Comparison of ENCODE assay signal across 8 mouse cellular contexts in the genomic region with DNA sequence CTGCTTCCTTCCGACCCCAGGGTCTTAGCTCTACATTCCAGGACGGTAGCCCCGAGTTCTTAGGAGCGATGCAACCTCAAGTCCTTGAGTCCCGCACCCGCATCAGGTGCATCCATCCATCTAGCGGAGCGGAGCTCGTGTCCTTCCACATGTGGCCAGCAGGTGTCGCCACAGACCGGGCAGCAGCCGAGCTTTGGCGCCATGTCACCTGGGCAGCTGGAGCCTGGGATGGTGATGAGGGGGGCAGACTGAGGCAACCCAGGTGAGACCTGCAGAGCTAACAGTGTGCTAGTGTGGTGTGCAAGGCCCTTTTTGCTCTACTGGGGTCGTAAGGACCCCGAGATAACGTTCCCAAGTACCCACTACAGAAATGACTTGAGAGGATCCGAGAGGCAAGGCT.
A peak's percentile ranks its signal among the peaks of the same experiment; 100 is the strongest.
DNase-seq lines count a peak whose midpoint lies in the region; ATAC-seq lines count a peak whose summit lies in the region.

No protein-coding gene starts in this region.

- H3K4me1 ChIP-seq in kidney, embryonic 16.5 days (ENCODE audit: insufficient read depth, low read length): no peaks in the 10 kb centered on the region
- no peaks in the 10 kb centered on the region for H3K4me1 ChIP-seq in hindbrain, embryonic 16.5 days (ENCODE audit: control insufficient read depth, insufficient read depth, low read depth, low read length)
- no peaks in the 10 kb centered on the region for H3K4me1 ChIP-seq in neural tube, embryonic 11.5 days (ENCODE audit: control insufficient read depth, insufficient read depth, low read length)

- no peak overlapping the region for H3K9ac ChIP-seq in kidney, embryonic 16.5 days (replicated peaks; ENCODE audit: low read length)
- H3K9ac ChIP-seq in hindbrain, embryonic 16.5 days (ENCODE audit: low read depth, low read length): no peak overlapping the region
- H3K9ac ChIP-seq in neural tube, embryonic 11.5 days (ENCODE audit: low read length): no peak overlapping the region

- ATAC-seq in kidney, embryonic 16.5 days (ENCODE audit: low FRiP score, low TSS enrichment): no peak
- ATAC-seq in frontal cortex, adult (ENCODE audit: low TSS enrichment): peak; percentile 31; the same call in 1 of the 2 replicates
- 0 out of 2 replicates have a peak, but pooled peaks have one; percentile 27 for ATAC-seq in hindbrain, embryonic 16.5 days
- no peak for ATAC-seq in neural tube, embryonic 11.5 days (ENCODE audit: insufficient read depth, low FRiP score, low TSS enrichment)

- DNase-seq in kidney, adult 11 months: peak; percentile 41
- peak; percentile 45 for DNase-seq in cerebellum, adult 11-12 months
- DNase-seq in liver: peak; percentile 64
- DNase-seq in neural tube, embryonic 11.5 days (ENCODE audit: low spot score): peak; percentile 79
- DNase-seq in thymus, adult 18-20 months: peak; percentile 19 to 20

- WGBS in kidney, embryonic 16.5 days: 11% methylated on average over 17 of the region's 17 CpGs
- 10% methylated on average over 17 of the region's 17 CpGs for WGBS in hindbrain, embryonic 16.5 days
- 11% methylated on average over 17 of the region's 17 CpGs for WGBS in neural tube, embryonic 11.5 days

- H3K9me3 ChIP-seq in kidney, embryonic 16.5 days (ENCODE audit: low read length): no peaks in the 10 kb centered on the region
- 0 out of 2 replicates have a peak, but pooled peaks cover 3% of the 10 kb centered on the region for H3K9me3 ChIP-seq in hindbrain, embryonic 16.5 days (ENCODE audit: control insufficient read depth, low read length)
- no peaks in the 10 kb centered on the region for H3K9me3 ChIP-seq in neural tube, embryonic 11.5 days (ENCODE audit: control insufficient read depth, low read length)

- H3K27me3 ChIP-seq in kidney, embryonic 16.5 days (ENCODE audit: insufficient read depth, low read length): peaks cover 8% of the 10 kb centered on the region; the same call in 1 of the 2 replicates
- peaks cover 13% of the 10 kb centered on the region for H3K27me3 ChIP-seq in hindbrain, embryonic 16.5 days (replicated peaks; ENCODE audit: control insufficient read depth, insufficient read depth, low read length)
- peaks cover 6% of the 10 kb centered on the region for H3K27me3 ChIP-seq in neural tube, embryonic 11.5 days (ENCODE audit: control insufficient read depth, insufficient read depth, low read length)

- no peak overlapping the region for H3K27ac ChIP-seq in kidney, embryonic 16.5 days (ENCODE audit: low read length)
- no peak overlapping the region for H3K27ac ChIP-seq in hindbrain, embryonic 16.5 days (ENCODE audit: low read depth, low read length)
- no peak overlapping the region for H3K27ac ChIP-seq in neural tube, embryonic 11.5 days (ENCODE audit: low read depth, low read length)

- H3K4me2 ChIP-seq in kidney, embryonic 16.5 days (replicated peaks; ENCODE audit: low read depth, low read length): no peak overlapping the region
- H3K4me2 ChIP-seq in hindbrain, embryonic 16.5 days (ENCODE audit: low read length): no peak overlapping the region
- no peak overlapping the region for H3K4me2 ChIP-seq in neural tube, embryonic 11.5 days (ENCODE audit: low read depth)

- no peaks in the 10 kb centered on the region for H3K36me3 ChIP-seq in kidney, embryonic 16.5 days (ENCODE audit: insufficient read depth, low read length)
- no peaks in the 10 kb centered on the region for H3K36me3 ChIP-seq in hindbrain, embryonic 16.5 days (ENCODE audit: control insufficient read depth, insufficient read depth, low read length)
- no peaks in the 10 kb centered on the region for H3K36me3 ChIP-seq in neural tube, embryonic 11.5 days (ENCODE audit: control insufficient read depth, insufficient read depth, low read length)

- no peak overlapping the region for H3K4me3 ChIP-seq in kidney, embryonic 16.5 days (ENCODE audit: low read length)
- no peak overlapping the region for H3K4me3 ChIP-seq in hindbrain, embryonic 16.5 days (ENCODE audit: low read length)
- no peak overlapping the region for H3K4me3 ChIP-seq in neural tube, embryonic 11.5 days (ENCODE audit: low read depth, low read length)

Comparison
In these comparisons a context has a peak if more than half of its experiments do, and no peak if none do; other contexts are left out.
1. DNase-seq: peak in every context shown above with its lines; median percentile 79 in neural tube, embryonic 11.5 days; 64 in liver; 45 in cerebellum, adult 11-12 months; 41 in kidney, adult 11 months; 20 in thymus, adult 18-20 months.
2. ATAC-seq: peak in frontal cortex, adult (single experiment) and hindbrain, embryonic 16.5 days (single experiment); none in kidney, embryonic 16.5 days (single experiment) and neural tube, embryonic 11.5 days (single experiment).